In the genomic region with DNA sequence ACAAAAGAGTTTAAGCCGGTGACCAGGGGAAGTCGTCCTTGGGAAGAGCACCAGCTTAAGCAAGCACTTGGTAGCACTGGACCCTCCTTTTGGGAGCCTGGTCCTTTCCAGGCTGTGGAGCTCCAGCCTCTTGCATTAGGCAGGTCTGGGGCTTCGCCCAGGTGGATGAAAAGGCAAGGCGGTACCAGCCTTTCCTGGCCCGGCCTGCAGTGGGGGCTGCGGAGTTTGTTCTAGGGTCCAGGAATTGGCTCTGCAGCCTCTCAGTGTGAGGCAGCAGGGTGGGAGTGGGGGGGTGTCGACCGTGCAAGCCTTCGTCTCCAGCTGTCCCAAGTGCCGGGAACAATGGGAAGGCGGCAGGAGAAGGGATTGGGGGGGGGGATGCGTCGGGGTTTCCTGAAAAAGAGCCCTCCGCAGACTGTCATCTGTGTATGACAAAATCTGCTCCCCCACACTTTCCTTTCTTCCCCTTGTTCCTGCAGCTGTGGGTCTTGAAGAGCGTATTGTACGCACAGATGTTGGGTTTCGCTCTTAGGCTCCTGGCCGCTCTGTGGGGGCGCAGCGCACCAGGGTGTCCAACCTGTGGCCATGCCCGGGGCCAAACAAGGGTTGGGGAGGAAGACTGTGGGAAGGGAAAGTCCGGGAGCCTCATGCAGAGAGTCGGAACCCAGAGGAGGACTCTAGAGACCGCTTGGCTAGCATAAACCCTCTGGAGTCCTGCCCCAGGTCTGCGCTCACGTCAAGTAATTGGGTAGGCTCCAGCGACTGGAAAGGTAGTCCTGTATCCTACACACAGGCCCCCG, we compare ENCODE assay signal across 8 mouse cellular contexts.
DNase-seq lines count a peak whose midpoint lies in the region; ATAC-seq and TF ChIP-seq lines count a peak whose summit lies in the region.

No protein-coding gene starts in this region.

- no peak for TF ChIP-seq POLR2A in limb, embryonic 14.5 days (IDR thresholded peaks at IDR 0.05; ENCODE audit: borderline replicate concordance, extremely low read depth, insufficient read depth, insufficient read length)

- intact Hi-C loops in gastrocnemius, postnatal 14 days (cut with DNase I; ENCODE audit: low total_unique reads), result no loop called here

- 0 out of 2 replicates have a peak, but pooled peaks have one; percentile 13 for ATAC-seq in forebrain, embryonic 12.5 days (ENCODE audit: low FRiP score)
- ATAC-seq in limb, embryonic 14.5 days (ENCODE audit: low FRiP score, low read depth), result no peak
- ATAC-seq in stomach, embryonic 16.5 days (ENCODE audit: insufficient read depth, low FRiP score), result no peak

- H3K27me3 ChIP-seq in forebrain, embryonic 12.5 days, result peaks cover 64% of the 10 kb centered on the region
- peaks cover 71% of the 10 kb centered on the region for H3K27me3 ChIP-seq in limb, embryonic 14.5 days (ENCODE audit: control insufficient read depth, insufficient read depth, low read length)
- H3K27me3 ChIP-seq in stomach, embryonic 16.5 days (ENCODE audit: control insufficient read depth, insufficient read depth, low read length), result peaks cover 73% of the 10 kb centered on the region

- peak overlapping the region; percentile 88 for H3K9ac ChIP-seq in forebrain, embryonic 12.5 days
- no peak overlapping the region for H3K9ac ChIP-seq in limb, embryonic 14.5 days (ENCODE audit: low read depth, low read length, severe bottlenecking)
- H3K9ac ChIP-seq in stomach, embryonic 16.5 days (ENCODE audit: low read length), result no peak overlapping the region

- peaks cover 49% of the 10 kb centered on the region for H3K4me1 ChIP-seq in forebrain, embryonic 12.5 days
- peaks cover 11% of the 10 kb centered on the region for H3K4me1 ChIP-seq in limb, embryonic 14.5 days (ENCODE audit: control insufficient read depth, insufficient read depth, low read length)
- H3K4me1 ChIP-seq in stomach, embryonic 16.5 days (ENCODE audit: control insufficient read depth, insufficient read depth, low read length), result 0 out of 2 replicates have a peak, but pooled peaks cover 11% of the 10 kb centered on the region

- H3K4me2 ChIP-seq in forebrain, embryonic 12.5 days, result peak overlapping the region; percentile 68
- peak overlapping the region; percentile 88; the same call in 1 of the 2 replicates for H3K4me2 ChIP-seq in limb, embryonic 14.5 days (replicated peaks; ENCODE audit: low read depth, low read length, severe bottlenecking)
- H3K4me2 ChIP-seq in stomach, embryonic 16.5 days (ENCODE audit: low read depth, low read length), result peak overlapping the region; percentile 76; the same call in 1 of the 2 replicates

- peak overlapping the region; percentile 72 for H3K4me3 ChIP-seq in forebrain, embryonic 12.5 days (replicated peaks)
- peak overlapping the region; percentile 61; the same call in 1 of the 2 replicates for H3K4me3 ChIP-seq in limb, embryonic 14.5 days (replicated peaks; ENCODE audit: low read length)
- H3K4me3 ChIP-seq in stomach, embryonic 16.5 days (replicated peaks; ENCODE audit: low read length), result peak overlapping the region; percentile 54; the same call in 1 of the 2 replicates

- no peaks in the 10 kb centered on the region for H3K36me3 ChIP-seq in forebrain, embryonic 12.5 days (replicated peaks)
- H3K36me3 ChIP-seq in limb, embryonic 14.5 days (ENCODE audit: control insufficient read depth, insufficient read depth, low read length), result no peaks in the 10 kb centered on the region
- H3K36me3 ChIP-seq in stomach, embryonic 16.5 days (ENCODE audit: control insufficient read depth, insufficient read depth, low read length), result no peaks in the 10 kb centered on the region

- H3K9me3 ChIP-seq in forebrain, embryonic 12.5 days, result no peaks in the 10 kb centered on the region
- no peaks in the 10 kb centered on the region for H3K9me3 ChIP-seq in limb, embryonic 14.5 days (ENCODE audit: control insufficient read depth, low read length)
- H3K9me3 ChIP-seq in stomach, embryonic 16.5 days (replicated peaks; ENCODE audit: control insufficient read depth, low read length), result no peaks in the 10 kb centered on the region

- 2% methylated on average over 28 of the region's 28 CpGs for WGBS in forebrain, embryonic 12.5 days
- 7% methylated on average over 28 of the region's 28 CpGs for WGBS in limb, embryonic 14.5 days
- 3% methylated on average over 28 of the region's 28 CpGs for WGBS in stomach, embryonic 16.5 days

- DNase-seq in right cerebral cortex, postnatal 10 days (ENCODE audit: low spot score in 2 of 2), result peak; percentile 42 to 48
- DNase-seq in right cerebral cortex, adult 2 months (ENCODE audit: low spot score in 2 of 2), result no peak
- DNase-seq in limb, embryonic 14.5 days (ENCODE audit: low spot score), result no peak
- no peak for DNase-seq in gastrocnemius, postnatal 14 days
- DNase-seq in kidney, postnatal 14 days, result no peak
- no peak for DNase-seq in right cerebral cortex, postnatal 4 days

- peak overlapping the region; percentile 98 for H3K27ac ChIP-seq in forebrain, embryonic 12.5 days
- no peak overlapping the region for H3K27ac ChIP-seq in limb, embryonic 14.5 days (replicated peaks; ENCODE audit: low read depth, low read length)
- H3K27ac ChIP-seq in stomach, embryonic 16.5 days (ENCODE audit: low read length), result no peak overlapping the region

Comparison
In these comparisons a context has a peak if more than half of its experiments do, and no peak if none do; other contexts are left out.
1. DNase-seq: peak in right cerebral cortex, postnatal 10 days (2 of 2); none in right cerebral cortex, adult 2 months (0 of 2), limb, embryonic 14.5 days (single experiment), gastrocnemius, postnatal 14 days (single experiment), kidney, postnatal 14 days (single experiment) and right cerebral cortex, postnatal 4 days (single experiment).
2. Peak in every context shown above with its lines, with median percentiles within 50 percentile points of each other: H3K4me2 ChIP-seq and H3K4me3 ChIP-seq.